Mouse (Mus musculus) granulocyte monocyte progenitor cell, adult 5-6 weeks (primary cell): Measurements from ENCODE around the gene Nudt7. TPM values are rescaled to one million over a fixed set of nuclear protein-coding genes. Genes with fewer than 3 reads are reported as not detected.

Experiments
- ATAC-seq: replicated peaks from 2 replicates; pipeline ENCODE4 v1.8.0; 2016; ENCODE audit warnings: mild to moderate bottlenecking, moderate TSS enrichment, inconsistent platforms; ENCODE audit not compliant: poor library complexity, severe bottlenecking
- total RNA-seq, 2 experiments: library from RNA; stranded (forward) in 1 of 2; stranded (reverse) in 1 of 2; fragments of 200-712, 200-1000 nt in 1 of 2; fragments of >200 nt in 1 of 2; fragmentation: Nextera tagmentation in 1 of 2; gene quantifications; 2 replicates each; pipeline ENCODE4 v1.2.3; 2014 to 2017

Gene Nudt7
- total RNA-seq, 2 experiments from 2014 or later = 18.5 to 21.4 TPM

- ATAC-seq = no peak
Observed at GRCm38 (mm10) chr8:114142199-114142598, 8.8 kb downstream of the Nudt7 start.

GRCm38 (mm10) chr8:114143645-114144290, 10.4 kb downstream of the Nudt7 start:
- peak; percentile 95 for ATAC-seq

GRCm38 (mm10) chr8:114153311-114154045, 20.1 kb downstream of the Nudt7 start:
- 0 out of 2 replicates have a peak, but pooled peaks have one; percentile 17 for ATAC-seq

GRCm38 (mm10) chr8:114158586-114158985, 25.2 kb downstream of the Nudt7 start:
- no peak for ATAC-seq

GRCm38 (mm10) chr8:114159666-114160065, 26.3 kb downstream of the Nudt7 start:
- ATAC-seq = no peak

GRCm38 (mm10) chr8:114163871-114164270, 30.5 kb downstream of the Nudt7 start:
- ATAC-seq = no peak

- ATAC-seq = peak; percentile 89
Observed at GRCm38 (mm10) chr8:114164444-114165096, 31.2 kb downstream of the Nudt7 start.

- ATAC-seq = no peak
Observed at GRCm38 (mm10) chr8:114165741-114166140, 32.4 kb downstream of the Nudt7 start.

- peak; percentile 77; the same call in 1 of the 2 replicates for ATAC-seq
Observed at GRCm38 (mm10) chr8:114176721-114177120, 43.4 kb downstream of the Nudt7 start.

- peak; percentile 95 for ATAC-seq
Observed at GRCm38 (mm10) chr8:114193334-114193733, 60.0 kb downstream of the Nudt7 start.

- no peak for ATAC-seq
Observed at GRCm38 (mm10) chr8:114198990-114199389, 65.6 kb downstream of the Nudt7 start.

Other genes starting within 250 kb of the Nudt7 start
- gene Vat1l, start 72.1 kb downstream of the Nudt7 start, total RNA-seq (2014; fragmentation: Nextera tagmentation) = not detected in 2 replicates
- gene Vat1l, start 72.1 kb downstream of the Nudt7 start, total RNA-seq (2017) = not detected in 2 replicates